Mouse (Mus musculus): Measurements from ENCODE around the gene Galnt18. TPM values are rescaled to one million over a fixed set of nuclear protein-coding genes. Genes with fewer than 3 reads are reported as not detected.

Galnt18 gene
- polyA plus RNA-seq, 1 experiment from 2014 or later, result 13.6 TPM

- ATAC-seq (ENCODE audit: insufficient number of reproducible peaks, insufficient read depth, low FRiP score, low read depth), result no peak
Observed at GRCm38 (mm10) chr7:111744770-111745169, 35.0 kb downstream of the Galnt18 start.

GRCm38 (mm10) chr7:111741595-111741994 lies 38.2 kb downstream of the Galnt18 start:
- peaks cover 28 to 36% of the 10 kb centered on the region in 2 experiments for H3K4me1 ChIP-seq (ENCODE audit: control insufficient read depth in 2 of 2, insufficient read depth in 2 of 2, low read length in 2 of 2)
- no peak for ATAC-seq (ENCODE audit: insufficient number of reproducible peaks, insufficient read depth, low FRiP score, low read depth)
- no peaks in the 10 kb centered on the region for H3K36me3 ChIP-seq (ENCODE audit: control insufficient read depth, insufficient read depth, low read length)
- peak overlapping the region; percentile 37 to 42; a peak in 3 of 4 replicates for H3K27ac ChIP-seq (replicated peaks in 1 of 2; ENCODE audit: control insufficient read depth in 1 of 2, insufficient read depth in 1 of 2, low read depth in 2 of 2, low read length in 2 of 2)
- WGBS, result 45% methylated on average over 2 of the region's 2 CpGs
- no peaks in the 10 kb centered on the region for H3K9me3 ChIP-seq (ENCODE audit: control insufficient read depth, low read length)
- H3K4me3 ChIP-seq (ENCODE audit: control insufficient read depth in 1 of 2, insufficient read depth in 1 of 2, low read depth in 1 of 2, low read length in 2 of 2), result no peak overlapping the region
- no peaks in the 10 kb centered on the region for H3K27me3 ChIP-seq (ENCODE audit: control insufficient read depth, insufficient read depth, low read length)
- no peak overlapping the region for H3K9ac ChIP-seq (ENCODE audit: low read length)
- no peak overlapping the region for H3K4me2 ChIP-seq (ENCODE audit: low read length)

More at GRCm38 (mm10) chr7:111744770-111745169, 35.0 kb downstream of the Galnt18 start:
- H3K4me1 ChIP-seq (ENCODE audit: control insufficient read depth in 2 of 2, insufficient read depth in 2 of 2, low read length in 2 of 2), result peaks cover 5 to 8% of the 10 kb centered on the region in 2 experiments; a peak in 3 of 4 replicates
- no peaks in the 10 kb centered on the region for H3K36me3 ChIP-seq (ENCODE audit: control insufficient read depth, insufficient read depth, low read length)
- no peak overlapping the region for H3K9ac ChIP-seq (ENCODE audit: low read length)
- no peak overlapping the region for H3K4me2 ChIP-seq (ENCODE audit: low read length)
- H3K27me3 ChIP-seq (ENCODE audit: control insufficient read depth, insufficient read depth, low read length), result no peaks in the 10 kb centered on the region
- no peak overlapping the region for H3K27ac ChIP-seq (replicated peaks in 1 of 2; ENCODE audit: control insufficient read depth in 1 of 2, insufficient read depth in 1 of 2, low read depth in 2 of 2, low read length in 2 of 2)
- no peak overlapping the region for H3K4me3 ChIP-seq (ENCODE audit: control insufficient read depth in 1 of 2, insufficient read depth in 1 of 2, low read depth in 1 of 2, low read length in 2 of 2)
- no peaks in the 10 kb centered on the region for H3K9me3 ChIP-seq (ENCODE audit: control insufficient read depth, low read length)

- Histone ChIP-seq H3K4me1 (ENCODE audit: control insufficient read depth in 2 of 2, insufficient read depth in 2 of 2, low read length in 2 of 2) (peaks cover 31 to 36% of the 10 kb centered on the region in 2 experiments), H3K9me3 (ENCODE audit: control insufficient read depth, low read length) (no peaks in the 10 kb centered on the region), H3K4me3 (ENCODE audit: control insufficient read depth in 1 of 2, insufficient read depth in 1 of 2, low read depth in 1 of 2, low read length in 2 of 2) (no peak overlapping the region), H3K4me2 (ENCODE audit: low read length) (no peak overlapping the region), H3K27me3 (ENCODE audit: control insufficient read depth, insufficient read depth, low read length) (no peaks in the 10 kb centered on the region), H3K9ac (ENCODE audit: low read length) (no peak overlapping the region), H3K27ac (replicated peaks in 1 of 2; ENCODE audit: control insufficient read depth in 1 of 2, insufficient read depth in 1 of 2, low read depth in 2 of 2, low read length in 2 of 2) (no peak overlapping the region), H3K36me3 (ENCODE audit: control insufficient read depth, insufficient read depth, low read length) (no peaks in the 10 kb centered on the region)
- no peak for ATAC-seq (ENCODE audit: insufficient number of reproducible peaks, insufficient read depth, low FRiP score, low read depth)
- 86% methylated on average over 6 of the region's 6 CpGs for WGBS
Observed at GRCm38 (mm10) chr7:111740091-111740490, 39.7 kb downstream of the Galnt18 start.

GRCm38 (mm10) chr7:111739371-111739765 lies 40.4 kb downstream of the Galnt18 start:
- no peak for ATAC-seq (ENCODE audit: insufficient number of reproducible peaks, insufficient read depth, low FRiP score, low read depth)
- H3K27ac ChIP-seq (replicated peaks in 1 of 2; ENCODE audit: control insufficient read depth in 1 of 2, insufficient read depth in 1 of 2, low read depth in 2 of 2, low read length in 2 of 2), result no peak overlapping the region; a peak in 1 of 4 replicates
- H3K36me3 ChIP-seq (ENCODE audit: control insufficient read depth, insufficient read depth, low read length), result no peaks in the 10 kb centered on the region
- H3K4me3 ChIP-seq (ENCODE audit: control insufficient read depth in 1 of 2, insufficient read depth in 1 of 2, low read depth in 1 of 2, low read length in 2 of 2), result no peak overlapping the region
- no peaks in the 10 kb centered on the region for H3K27me3 ChIP-seq (ENCODE audit: control insufficient read depth, insufficient read depth, low read length)
- WGBS, result 30% methylated on average over 5 of the region's 5 CpGs
- H3K4me1 ChIP-seq (ENCODE audit: control insufficient read depth in 2 of 2, insufficient read depth in 2 of 2, low read length in 2 of 2), result peaks cover 31 to 36% of the 10 kb centered on the region in 2 experiments
- H3K9me3 ChIP-seq (ENCODE audit: control insufficient read depth, low read length), result no peaks in the 10 kb centered on the region
- H3K9ac ChIP-seq (ENCODE audit: low read length), result no peak overlapping the region
- no peak overlapping the region for H3K4me2 ChIP-seq (ENCODE audit: low read length)

GRCm38 (mm10) chr7:111738456-111739370 lies 41.1 kb downstream of the Galnt18 start:
- ATAC-seq (ENCODE audit: insufficient number of reproducible peaks, insufficient read depth, low FRiP score, low read depth), result no peak
- Histone ChIP-seq H3K4me1 (ENCODE audit: control insufficient read depth in 2 of 2, insufficient read depth in 2 of 2, low read length in 2 of 2) (peaks cover 31 to 36% of the 10 kb centered on the region in 2 experiments), H3K27ac (replicated peaks in 1 of 2; ENCODE audit: control insufficient read depth in 1 of 2, insufficient read depth in 1 of 2, low read depth in 2 of 2, low read length in 2 of 2) (no peak overlapping the region; a peak in 1 of 4 replicates), H3K27me3 (ENCODE audit: control insufficient read depth, insufficient read depth, low read length) (no peaks in the 10 kb centered on the region), H3K9me3 (ENCODE audit: control insufficient read depth, low read length) (no peaks in the 10 kb centered on the region), H3K36me3 (ENCODE audit: control insufficient read depth, insufficient read depth, low read length) (no peaks in the 10 kb centered on the region), H3K4me2 (ENCODE audit: low read length) (no peak overlapping the region), H3K4me3 (ENCODE audit: control insufficient read depth in 1 of 2, insufficient read depth in 1 of 2, low read depth in 1 of 2, low read length in 2 of 2) (no peak overlapping the region), H3K9ac (ENCODE audit: low read length) (no peak overlapping the region)
- 62% methylated on average over 10 of the region's 10 CpGs for WGBS

GRCm38 (mm10) chr7:111737426-111737825 lies 42.4 kb downstream of the Galnt18 start:
- Histone ChIP-seq H3K4me2 (ENCODE audit: low read length) (no peak overlapping the region), H3K9me3 (ENCODE audit: control insufficient read depth, low read length) (no peaks in the 10 kb centered on the region), H3K27me3 (ENCODE audit: control insufficient read depth, insufficient read depth, low read length) (no peaks in the 10 kb centered on the region), H3K4me3 (ENCODE audit: control insufficient read depth in 1 of 2, insufficient read depth in 1 of 2, low read depth in 1 of 2, low read length in 2 of 2) (no peak overlapping the region), H3K36me3 (ENCODE audit: control insufficient read depth, insufficient read depth, low read length) (no peaks in the 10 kb centered on the region), H3K9ac (ENCODE audit: low read length) (no peak overlapping the region), H3K27ac (replicated peaks in 1 of 2; ENCODE audit: control insufficient read depth in 1 of 2, insufficient read depth in 1 of 2, low read depth in 2 of 2, low read length in 2 of 2) (no peak overlapping the region), H3K4me1 (ENCODE audit: control insufficient read depth in 2 of 2, insufficient read depth in 2 of 2, low read length in 2 of 2) (peaks cover 31 to 36% of the 10 kb centered on the region in 2 experiments)
- whole genome bisulfite sequencing, result 36% methylated on average over 7 of the region's 7 CpGs
- ATAC-seq (ENCODE audit: insufficient number of reproducible peaks, insufficient read depth, low FRiP score, low read depth), result no peak

- Histone ChIP-seq H3K36me3 (ENCODE audit: control insufficient read depth, insufficient read depth, low read length) (no peaks in the 10 kb centered on the region), H3K27ac (replicated peaks in 1 of 2; ENCODE audit: control insufficient read depth in 1 of 2, insufficient read depth in 1 of 2, low read depth in 2 of 2, low read length in 2 of 2) (no peak overlapping the region), H3K9ac (ENCODE audit: low read length) (no peak overlapping the region), H3K9me3 (ENCODE audit: control insufficient read depth, low read length) (no peaks in the 10 kb centered on the region), H3K4me3 (ENCODE audit: control insufficient read depth in 1 of 2, insufficient read depth in 1 of 2, low read depth in 1 of 2, low read length in 2 of 2) (no peak overlapping the region), H3K4me1 (ENCODE audit: control insufficient read depth in 2 of 2, insufficient read depth in 2 of 2, low read length in 2 of 2) (peaks cover 29 to 33% of the 10 kb centered on the region in 2 experiments), H3K4me2 (ENCODE audit: low read length) (no peak overlapping the region), H3K27me3 (ENCODE audit: control insufficient read depth, insufficient read depth, low read length) (no peaks in the 10 kb centered on the region)
- 50% methylated on average over 3 of the region's 3 CpGs for WGBS
- no peak for ATAC-seq (ENCODE audit: insufficient number of reproducible peaks, insufficient read depth, low FRiP score, low read depth)
Observed at GRCm38 (mm10) chr7:111736365-111736764, 43.4 kb downstream of the Galnt18 start.
